Mouse (Mus musculus) G1E (cell line): ENCODE data around the gene Gm20671. TPM values are rescaled to one million over a fixed set of nuclear protein-coding genes. Genes with fewer than 3 reads are reported as not detected.

Experiments used
- ATAC-seq: 2 replicates; pipeline ENCODE4 v1.8.0; 2016; ENCODE audit warnings: mild to moderate bottlenecking; ENCODE audit not compliant: insufficient number of reproducible peaks, poor library complexity, low FRiP score, severe bottlenecking; ENCODE audit errors: extremely low read depth
- DNase-seq: peaks from one replicate; pipeline ENCODE4 v3.0.0; 2012; ENCODE audit warnings: low spot score
- H3K27me3 ChIP-seq: 2 replicates; pipeline ENCODE4 v1.6.1; 2012; ENCODE audit warnings: mild to moderate bottlenecking, low read length, inconsistent platforms; ENCODE audit not compliant: insufficient read depth
- H3K36me3 ChIP-seq: replicated peaks from 2 replicates; pipeline ENCODE3; 2012; ENCODE audit warnings: mild to moderate bottlenecking, inconsistent platforms
- H3K4me1 ChIP-seq: 2 replicates; pipeline ENCODE4 v1.6.1; 2012; ENCODE audit warnings: low read depth, low read length, inconsistent platforms, mixed read lengths; ENCODE audit not compliant: insufficient read depth
- H3K4me3 ChIP-seq: 2 replicates; pipeline ENCODE4 v1.5.1; 2012; ENCODE audit warnings: low read depth, mild to moderate bottlenecking, inconsistent platforms, low read length, moderate library complexity, mixed read lengths
- H3K9me3 ChIP-seq: replicated peaks from 2 replicates; pipeline ENCODE4 v1.6.1; 2012; ENCODE audit warnings: inconsistent platforms
- CTCF ChIP-seq: IDR thresholded peaks from 2 replicates; pipeline ENCODE4 v1.5.1; 2012; ENCODE audit warnings: low read depth, low read length, inconsistent platforms, mixed read lengths
- GATA1 ChIP-seq: IDR thresholded peaks from 2 replicates; pipeline ENCODE4 v1.6.1; 2012; ENCODE audit warnings: borderline replicate concordance, low read length, inconsistent platforms, mixed read lengths
- GATA2 ChIP-seq: IDR thresholded peaks from 2 replicates; pipeline ENCODE4 v1.6.1; 2012; ENCODE audit warnings: low read depth, low read length, inconsistent platforms, borderline replicate concordance
- POLR2AphosphoS5 ChIP-seq: IDR thresholded peaks from 2 replicates; pipeline ENCODE4 v1.6.1; 2012; ENCODE audit warnings: low read depth, low read length, inconsistent platforms; ENCODE audit not compliant: insufficient replicate concordance
- TAL1 ChIP-seq: conservative IDR thresholded peaks from 2 replicates; pipeline ENCODE4 v1.6.1; 2012; ENCODE audit warnings: low read depth, low read length, inconsistent platforms, mixed read lengths
- polyA plus RNA-seq: library from polyadenylated mRNA; stranded (reverse); fragments of >175 nt; gene quantifications from 2 replicates; pipeline ENCODE4 v1.2.3, GENCODE M21; 2012
- total RNA-seq, 2 experiments: library from RNA; stranded (forward) in 1 of 2; stranded (reverse) in 1 of 2; fragments of 200-1000 nt in 1 of 2; fragments of >200 nt in 1 of 2; fragmentation: Nextera tagmentation in 1 of 2; gene quantifications; 2 replicates each; pipeline ENCODE4 v1.2.3; 2014 to 2017

Gm20671 gene
- total and polyA plus RNA-seq, 3 experiments: 2.3 to 12.9 TPM; not detected in 1

DNA sequence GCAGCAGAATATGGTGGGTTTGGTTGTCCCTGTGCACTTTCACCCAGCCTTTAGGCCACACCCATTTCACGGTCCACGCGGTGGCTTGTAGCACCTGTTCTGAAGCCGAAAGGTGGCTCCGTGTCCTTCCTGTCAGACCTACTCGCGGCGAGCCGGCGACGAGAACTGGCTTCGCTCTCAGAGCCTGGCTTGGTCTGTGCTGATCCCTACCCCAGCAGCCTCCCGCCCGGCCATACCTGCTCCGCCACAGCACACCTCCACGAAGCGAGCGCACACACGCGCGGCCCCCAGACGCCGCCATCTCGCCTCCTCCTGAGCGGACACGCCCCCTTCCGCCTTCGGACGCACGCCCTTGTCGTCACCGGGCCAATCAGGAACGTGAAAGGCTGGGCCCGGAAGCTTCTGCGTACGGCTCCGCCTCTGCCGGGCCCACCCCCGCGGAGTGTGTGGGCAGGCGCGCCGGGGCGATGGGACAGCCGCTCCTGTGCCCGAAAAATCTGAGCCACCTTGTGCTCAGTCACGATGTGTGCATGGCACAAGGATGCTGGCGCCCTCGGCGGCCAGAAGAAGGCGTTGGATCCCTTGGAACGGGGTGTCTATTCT lies 41.5 kb downstream of the Gm20671 start, which contains the start of gene Pisd:
Gene Pisd (minus strand): TSS at position 334 of the 603 bp plus-strand sequence.
- Histone ChIP-seq H3K9me3 (no peaks in the 10 kb centered on the region), H3K36me3 (peaks cover 50% of the 10 kb centered on the region), H3K4me3 (peak within 1 kb of the TSS; percentile 88), H3K27me3 (no peaks in the 10 kb centered on the region), H3K4me1 (peaks cover 15% of the 10 kb centered on the region)
- TF ChIP-seq GATA1 (no peak), POLR2AphosphoS5 (no peak), TAL1 (no peak), GATA2 (no peak), CTCF (no peak)
- DNase-seq (peak; percentile 95), ATAC-seq (peak; percentile 90)

DNA sequence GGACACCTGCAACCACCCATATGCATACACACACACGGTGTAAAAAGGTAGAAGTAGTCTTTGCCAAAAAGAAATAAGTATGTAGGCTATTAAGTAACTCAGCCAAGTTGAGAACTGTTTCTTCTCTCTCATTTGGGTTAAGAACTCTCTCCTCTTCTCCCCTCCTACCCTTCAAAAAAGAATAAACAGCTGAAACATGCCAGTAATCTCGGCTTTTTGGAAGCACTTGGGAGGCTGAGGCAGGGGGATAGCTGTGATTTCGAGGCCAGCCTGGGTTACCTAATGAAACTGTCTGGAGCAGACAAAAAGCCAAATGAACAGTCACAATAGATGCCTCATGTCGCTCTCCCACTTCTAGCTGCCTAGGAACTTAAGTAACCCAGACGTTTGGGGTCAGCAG lies 42.2 kb downstream of the Gm20671 start:
- Histone ChIP-seq H3K9me3 (no peaks in the 10 kb centered on the region), H3K36me3 (peaks cover 52% of the 10 kb centered on the region), H3K27me3 (no peaks in the 10 kb centered on the region), H3K4me1 (peaks cover 15% of the 10 kb centered on the region), H3K4me3 (peak overlapping the region; percentile 88)
- no peak for TF ChIP-seq TAL1
- TF ChIP-seq CTCF: no peak
- no peak for TF ChIP-seq POLR2AphosphoS5
- TF ChIP-seq GATA2: no peak
- no peak for TF ChIP-seq GATA1
- no peak for DNase-seq
- ATAC-seq: no peak

DNA sequence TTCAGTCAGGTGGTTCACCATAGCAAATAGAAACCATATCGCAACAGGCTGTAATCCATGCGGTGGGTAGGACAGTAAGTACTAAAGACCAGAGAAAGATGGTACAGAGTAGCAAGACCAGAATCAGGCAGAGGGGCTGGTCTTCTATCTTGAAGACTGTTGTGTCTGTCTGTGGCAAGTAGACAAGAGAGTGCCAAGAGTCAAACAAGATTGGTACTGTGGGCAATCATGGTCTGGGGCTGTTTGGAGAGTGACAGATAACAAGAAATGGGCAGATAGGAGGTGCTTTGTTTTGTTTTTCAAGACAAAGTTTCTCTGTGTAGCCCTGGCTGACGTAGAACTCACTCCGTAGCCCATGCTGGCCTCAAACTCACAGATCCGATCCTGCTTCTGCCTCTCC lies 45.3 kb downstream of the Gm20671 start:
- ATAC-seq (no peak), DNase-seq (no peak)
- H3K4me1 ChIP-seq: peaks cover 11% of the 10 kb centered on the region
- peaks cover 53% of the 10 kb centered on the region for H3K36me3 ChIP-seq
- H3K4me3 ChIP-seq: no peak overlapping the region
- no peak for TF ChIP-seq GATA1
- no peak for TF ChIP-seq GATA2
- no peak for TF ChIP-seq POLR2AphosphoS5
- no peak for TF ChIP-seq TAL1
- no peak for TF ChIP-seq CTCF
- no peaks in the 10 kb centered on the region for H3K9me3 ChIP-seq
- no peaks in the 10 kb centered on the region for H3K27me3 ChIP-seq

DNA sequence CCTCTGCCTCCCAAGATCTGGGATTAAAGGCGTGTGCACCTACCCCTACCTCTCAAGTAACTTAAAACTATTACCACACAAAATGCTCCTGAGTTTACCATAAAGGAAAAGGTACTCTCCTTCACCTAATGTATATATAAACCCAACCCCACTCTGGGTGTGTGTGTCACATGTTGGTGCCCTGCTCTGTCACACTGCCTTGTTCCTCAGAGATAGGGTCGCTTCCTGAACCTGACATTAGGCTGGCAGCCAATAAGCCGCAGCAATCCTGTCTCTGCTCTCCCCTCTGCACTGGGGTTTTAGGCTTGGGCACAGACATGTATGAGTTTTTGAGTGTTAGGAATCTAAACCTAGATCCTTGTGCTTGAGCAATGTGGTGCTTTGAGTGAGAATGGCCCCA lies 48.7 kb downstream of the Gm20671 start:
- no peak for ATAC-seq
- TF ChIP-seq TAL1 (no peak), GATA2 (no peak), POLR2AphosphoS5 (no peak), GATA1 (no peak), CTCF (no peak)

DNA sequence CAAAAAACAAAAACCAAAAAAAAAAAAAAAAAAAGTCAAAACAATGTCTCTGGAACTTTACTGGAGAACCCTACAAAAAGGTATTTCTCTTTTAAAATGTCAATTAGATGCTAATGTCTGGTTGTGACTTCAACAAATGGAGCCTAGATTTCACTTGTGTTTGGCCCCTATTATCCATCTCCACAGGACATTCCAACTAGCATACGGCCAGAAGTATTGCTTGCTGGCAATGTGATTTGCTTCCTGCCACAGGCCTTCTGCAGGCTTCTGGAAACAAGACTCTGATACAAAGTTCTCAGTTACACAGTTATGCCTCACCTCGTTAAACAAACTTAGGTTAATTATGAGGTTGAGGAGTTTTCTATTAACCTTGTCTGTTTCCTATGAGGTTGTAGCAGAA lies 54.5 kb downstream of the Gm20671 start:
- ATAC-seq (no peak), DNase-seq (no peak)
- Histone ChIP-seq H3K4me3 (no peak overlapping the region), H3K36me3 (peaks cover 67% of the 10 kb centered on the region), H3K4me1 (peaks cover 2% of the 10 kb centered on the region; the same call in 1 of the 2 replicates), H3K27me3 (no peaks in the 10 kb centered on the region), H3K9me3 (no peaks in the 10 kb centered on the region)
- TF ChIP-seq CTCF (no peak), GATA2 (no peak), TAL1 (no peak), GATA1 (no peak), POLR2AphosphoS5 (no peak)

More for the DNA sequence above, 48.7 kb downstream of the Gm20671 start:
- H3K4me3 ChIP-seq: no peak overlapping the region
- no peaks in the 10 kb centered on the region for H3K4me1 ChIP-seq
- DNase-seq: no peak
- no peaks in the 10 kb centered on the region for H3K9me3 ChIP-seq
- no peaks in the 10 kb centered on the region for H3K27me3 ChIP-seq
- peaks cover 70% of the 10 kb centered on the region for H3K36me3 ChIP-seq

DNA sequence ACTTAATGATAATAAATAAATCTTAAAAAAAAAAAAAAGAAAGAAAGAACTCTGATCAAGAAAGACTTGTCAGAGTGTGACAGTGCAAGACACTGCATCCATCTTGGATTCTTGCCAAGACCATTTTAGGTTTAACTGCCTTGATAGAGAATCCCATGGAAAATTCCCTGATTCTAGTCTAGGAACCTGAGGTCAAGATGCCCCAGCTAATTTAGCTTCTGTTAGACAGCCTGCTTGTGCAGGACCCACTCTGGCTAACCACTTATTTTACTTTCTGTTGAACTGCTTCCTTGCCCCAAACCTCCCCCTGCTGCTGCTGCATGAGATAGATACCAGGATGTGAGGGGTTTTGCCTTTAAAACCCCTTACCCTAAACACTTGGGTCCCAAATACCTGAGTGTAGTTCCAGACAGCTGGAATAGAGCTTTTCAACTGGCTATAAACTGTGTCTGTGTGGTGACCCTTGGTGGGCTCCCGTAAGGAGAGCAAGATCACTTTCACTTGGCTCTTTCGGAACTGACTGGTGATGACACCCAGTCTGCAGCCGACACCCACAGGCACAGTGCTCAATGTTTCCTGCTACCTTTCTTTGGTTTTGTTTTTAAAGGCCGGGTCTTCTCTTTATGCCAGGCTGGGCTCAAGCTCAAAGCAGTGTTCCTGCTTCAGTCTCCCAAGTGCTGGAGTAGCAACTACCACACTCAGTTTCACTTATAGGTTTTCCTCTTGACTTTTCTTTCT lies 59.1 kb downstream of the Gm20671 start:
- no peak overlapping the region for H3K4me3 ChIP-seq
- DNase-seq (no peak), ATAC-seq (no peak)
- no peaks in the 10 kb centered on the region for H3K9me3 ChIP-seq
- H3K36me3 ChIP-seq: peaks cover 74% of the 10 kb centered on the region
- no peaks in the 10 kb centered on the region for H3K27me3 ChIP-seq
- H3K4me1 ChIP-seq: peaks cover 2% of the 10 kb centered on the region; the same call in 1 of the 2 replicates
- TF ChIP-seq CTCF (no peak), TAL1 (no peak), POLR2AphosphoS5 (no peak), GATA2 (no peak), GATA1 (no peak)
